Mouse (Mus musculus) hindbrain, embryonic 16.5 days (tissue): ENCODE measurements at regions not wholly inside any gene's neighbourhood (a gene's known extent, or its start where the extent isn't known, plus 50 kb on each side); places are given as distances from the start of the nearest gene placed in this dataset.

Source experiments
- ATAC-seq: fragments of 200-750 bp; cut with Nextera tagmentation; 2 replicates; pipeline ENCODE4 v1.8.0; 2017; ENCODE audit warnings: moderate TSS enrichment, moderate library complexity
- H3K27ac ChIP-seq: fragments of 300-500 bp; sonication (generic); 2 replicates; pipeline ENCODE4 v1.5.1; 2014; ENCODE audit warnings: low read depth, mild to moderate bottlenecking, control low read depth, low read length, moderate library complexity
- H3K27me3 ChIP-seq: fragments of 300-500 bp; sonication (generic); replicated peaks from 2 replicates; pipeline ENCODE4 v1.6.1; 2014; ENCODE audit warnings: low read length; ENCODE audit not compliant: control insufficient read depth, insufficient read depth
- H3K36me3 ChIP-seq: fragments of 300-500 bp; sonication (generic); 2 replicates; pipeline ENCODE4 v1.6.1; 2014; ENCODE audit warnings: mild to moderate bottlenecking, low read length, moderate library complexity, mixed read lengths; ENCODE audit not compliant: control insufficient read depth, insufficient read depth
- H3K4me1 ChIP-seq: fragments of 300-500 bp; sonication (generic); 2 replicates; pipeline ENCODE4 v1.6.1; 2014; ENCODE audit warnings: low read depth, low read length; ENCODE audit not compliant: control insufficient read depth, insufficient read depth
- H3K4me2 ChIP-seq: fragments of 300-500 bp; sonication (generic); 2 replicates; pipeline ENCODE4 v1.6.1; 2014; ENCODE audit warnings: mild to moderate bottlenecking, low read length, control low read depth, moderate library complexity
- H3K4me3 ChIP-seq: fragments of 300-500 bp; sonication (generic); 2 replicates; pipeline ENCODE4 v1.5.1; 2014; ENCODE audit warnings: mild to moderate bottlenecking, low read length, control low read depth, moderate library complexity
- H3K9ac ChIP-seq: fragments of 300-500 bp; sonication (generic); 2 replicates; pipeline ENCODE4 v1.6.1; 2014; ENCODE audit warnings: low read depth, mild to moderate bottlenecking, control low read depth, low read length, moderate library complexity
- H3K9me3 ChIP-seq: fragments of 300-500 bp; sonication (generic); 2 replicates; pipeline ENCODE4 v1.6.1; 2014; ENCODE audit warnings: mild to moderate bottlenecking, low read length, moderate library complexity; ENCODE audit not compliant: control insufficient read depth
- WGBS: fragments of 180-500 bp; shearing (Covaris S2); extraction: QIAGEN DNeasy Blood & Tissue Kit; methylation state at CpG from one replicate; pipeline ENCODE4 v1.1.7; 2014; 5-methylcytosine and 5-hydroxymethylcytosine counted together

- H3K4me2 ChIP-seq = no peak overlapping the region
- WGBS = 69% methylated on average over 6 of the region's 6 CpGs
Measured at GRCm38 (mm10) chr6:99800919-99801318, 74.7 kb upstream of the Prok2 start.

GRCm38 (mm10) chr6:99800324-99800723, 74.1 kb upstream of the Prok2 start:
- Histone ChIP-seq H3K4me2 (no peak overlapping the region), H3K4me1 (peaks cover 5% of the 10 kb centered on the region), H3K27ac (no peak overlapping the region), H3K4me3 (no peak overlapping the region), H3K36me3 (no peaks in the 10 kb centered on the region), H3K9me3 (no peaks in the 10 kb centered on the region), H3K9ac (no peak overlapping the region), H3K27me3 (peaks cover 7% of the 10 kb centered on the region)
- WGBS = 58% methylated on average over 14 of the region's 14 CpGs
- no peak for ATAC-seq

More at GRCm38 (mm10) chr6:99800919-99801318, 74.7 kb upstream of the Prok2 start:
- Histone ChIP-seq H3K9ac (no peak overlapping the region), H3K27ac (no peak overlapping the region), H3K27me3 (peaks cover 7% of the 10 kb centered on the region), H3K4me1 (peaks cover 5% of the 10 kb centered on the region), H3K4me3 (no peak overlapping the region), H3K36me3 (no peaks in the 10 kb centered on the region), H3K9me3 (no peaks in the 10 kb centered on the region)
- ATAC-seq = no peak

DNA sequence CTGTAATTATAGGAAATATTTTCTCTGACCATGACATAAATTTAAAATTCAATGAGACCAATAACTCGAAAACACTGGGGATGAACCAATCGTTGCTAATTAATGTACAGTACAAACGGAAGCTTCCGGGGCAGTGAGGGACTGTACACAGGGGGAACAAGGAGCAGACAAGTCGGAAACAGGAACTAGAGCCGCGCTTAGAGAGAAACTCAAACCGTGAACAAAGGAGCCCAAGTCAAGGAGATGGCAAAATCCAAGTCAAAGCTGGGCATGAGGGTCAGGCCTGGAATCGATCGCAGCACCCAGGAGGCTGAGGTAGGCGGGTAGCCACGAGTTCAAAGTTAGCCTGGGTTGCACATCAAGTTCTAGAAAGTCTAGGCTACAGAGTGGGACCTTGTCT, 70.2 kb upstream of the Prok2 start:
- 91% methylated on average over 12 of the region's 12 CpGs for WGBS
- H3K9me3 ChIP-seq = no peaks in the 10 kb centered on the region
- H3K4me2 ChIP-seq = no peak overlapping the region
- peaks cover 3% of the 10 kb centered on the region; the same call in 1 of the 2 replicates for H3K27me3 ChIP-seq
- no peaks in the 10 kb centered on the region for H3K36me3 ChIP-seq
- H3K9ac ChIP-seq = no peak overlapping the region
- H3K4me1 ChIP-seq = no peaks in the 10 kb centered on the region
- no peak overlapping the region for H3K27ac ChIP-seq
- H3K4me3 ChIP-seq = no peak overlapping the region
- no peak for ATAC-seq

- Histone ChIP-seq H3K27ac (no peak overlapping the region), H3K4me1 (no peaks in the 10 kb centered on the region), H3K4me3 (no peak overlapping the region), H3K9me3 (no peaks in the 10 kb centered on the region), H3K36me3 (no peaks in the 10 kb centered on the region), H3K4me2 (no peak overlapping the region), H3K27me3 (no peaks in the 10 kb centered on the region), H3K9ac (no peak overlapping the region)
- WGBS = 53% methylated on average over 10 of the region's 10 CpGs
- ATAC-seq = no peak
Measured at GRCm38 (mm10) chr6:99793546-99793945, 67.4 kb upstream of the Prok2 start.

DNA sequence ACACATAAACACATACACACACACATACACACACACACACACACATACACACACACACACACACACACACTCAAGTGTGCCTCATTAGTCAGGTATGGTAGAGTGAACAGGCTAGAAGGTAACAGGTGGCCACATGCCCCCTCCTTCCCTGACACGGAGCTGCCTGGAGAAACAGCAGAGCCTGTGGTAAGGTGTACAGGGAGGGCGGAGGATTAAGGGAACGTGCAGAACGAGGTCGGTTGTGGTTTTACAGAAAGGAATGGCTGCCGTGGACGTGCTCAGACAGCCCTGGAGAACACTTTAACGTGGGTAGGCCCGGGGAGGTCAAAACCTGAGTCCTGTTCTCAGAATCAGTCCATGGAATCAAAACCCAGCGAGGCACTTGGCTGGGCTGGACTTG, 66.2 kb upstream of the Prok2 start:
- Histone ChIP-seq H3K9me3 (no peaks in the 10 kb centered on the region), H3K4me2 (no peak overlapping the region), H3K9ac (no peak overlapping the region), H3K27me3 (no peaks in the 10 kb centered on the region), H3K4me3 (no peak overlapping the region), H3K36me3 (no peaks in the 10 kb centered on the region), H3K27ac (no peak overlapping the region), H3K4me1 (no peaks in the 10 kb centered on the region)
- WGBS = 75% methylated on average over 10 of the region's 10 CpGs
- ATAC-seq = no peak

GRCm38 (mm10) chr6:99786977-99787376, 60.8 kb upstream of the Prok2 start:
- no peak overlapping the region for H3K4me2 ChIP-seq
- no peak for ATAC-seq
- no peaks in the 10 kb centered on the region for H3K27me3 ChIP-seq
- no peaks in the 10 kb centered on the region for H3K4me1 ChIP-seq
- WGBS = 88% methylated on average over 7 of the region's 7 CpGs
- no peak overlapping the region for H3K9ac ChIP-seq
- H3K36me3 ChIP-seq = no peaks in the 10 kb centered on the region
- H3K4me3 ChIP-seq = no peak overlapping the region
- H3K9me3 ChIP-seq = no peaks in the 10 kb centered on the region
- H3K27ac ChIP-seq = no peak overlapping the region

- 92% methylated on average over 6 of the region's 6 CpGs for WGBS
- Histone ChIP-seq H3K4me1 (no peaks in the 10 kb centered on the region), H3K9ac (no peak overlapping the region), H3K4me3 (no peak overlapping the region), H3K4me2 (no peak overlapping the region), H3K27me3 (no peaks in the 10 kb centered on the region), H3K27ac (no peak overlapping the region), H3K9me3 (no peaks in the 10 kb centered on the region), H3K36me3 (no peaks in the 10 kb centered on the region)
- no peak for ATAC-seq
Measured at GRCm38 (mm10) chr6:99785212-99785611, 59.0 kb upstream of the Prok2 start.

- Histone ChIP-seq H3K4me1 (no peaks in the 10 kb centered on the region), H3K9ac (no peak overlapping the region), H3K9me3 (no peaks in the 10 kb centered on the region), H3K27me3 (no peaks in the 10 kb centered on the region), H3K4me3 (no peak overlapping the region), H3K27ac (no peak overlapping the region), H3K36me3 (no peaks in the 10 kb centered on the region), H3K4me2 (no peak overlapping the region)
- WGBS = 88% methylated on average over 3 of the region's 3 CpGs
- ATAC-seq = no peak
Measured at GRCm38 (mm10) chr6:99784804-99785203, 58.6 kb upstream of the Prok2 start.

GRCm38 (mm10) chr6:99784285-99784684, 58.1 kb upstream of the Prok2 start:
- no peak for ATAC-seq
- no peaks in the 10 kb centered on the region for H3K9me3 ChIP-seq
- no peak overlapping the region for H3K27ac ChIP-seq
- no peak overlapping the region for H3K9ac ChIP-seq
- no peak overlapping the region for H3K4me2 ChIP-seq
- no peak overlapping the region for H3K4me3 ChIP-seq
- H3K36me3 ChIP-seq = no peaks in the 10 kb centered on the region
- no peaks in the 10 kb centered on the region for H3K4me1 ChIP-seq
- no peaks in the 10 kb centered on the region for H3K27me3 ChIP-seq
- WGBS = 51% methylated on average over 8 of the region's 8 CpGs

DNA sequence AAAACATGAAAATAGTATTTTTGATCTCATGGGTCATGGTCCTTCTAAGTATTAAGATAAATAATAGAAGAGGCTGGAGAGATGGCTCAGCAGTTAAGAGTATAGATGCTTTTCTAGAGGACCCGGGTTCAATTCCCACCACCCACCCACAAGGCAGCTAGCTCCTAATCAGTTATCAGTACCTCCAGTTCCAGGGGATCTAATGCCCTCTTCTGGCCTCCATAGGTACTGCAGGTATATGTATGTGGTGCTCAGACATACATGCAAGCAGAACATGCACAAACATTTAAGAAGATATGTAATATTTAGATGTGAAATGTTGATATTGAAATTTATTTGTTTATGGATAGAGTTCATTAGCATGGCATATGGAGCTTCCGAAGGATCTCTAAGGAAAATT, 56.8 kb upstream of the Prok2 start:
- H3K27me3 ChIP-seq = no peaks in the 10 kb centered on the region
- no peak for ATAC-seq
- no peak overlapping the region for H3K27ac ChIP-seq
- H3K9me3 ChIP-seq = no peaks in the 10 kb centered on the region
- H3K4me3 ChIP-seq = no peak overlapping the region
- H3K36me3 ChIP-seq = no peaks in the 10 kb centered on the region
- H3K4me1 ChIP-seq = no peaks in the 10 kb centered on the region
- no peak overlapping the region for H3K9ac ChIP-seq
- 90% methylated on average over 2 of the region's 2 CpGs for WGBS
- H3K4me2 ChIP-seq = no peak overlapping the region
